Mouse (Mus musculus): ENCODE data around the gene Aff1.

Aff1 gene

GRCm38 (mm10) chr5:103800009-103800408 lies 107.8 kb downstream of the Aff1 start:
- DNase-seq (ENCODE audit: low read depth in 2 of 2, low spot score in 2 of 2): no peak

- DNase-seq (ENCODE audit: low read depth in 2 of 2, low spot score in 2 of 2): no peak
These were observed 111.2 kb downstream of the Aff1 start for GRCm38 (mm10) chr5:103803386-103803785.

GRCm38 (mm10) chr5:103803927-103804590 lies 111.9 kb downstream of the Aff1 start:
- DNase-seq (ENCODE audit: low read depth in 2 of 2, low spot score in 2 of 2): no peak

GRCm38 (mm10) chr5:103806851-103807578 lies 114.8 kb downstream of the Aff1 start:
- no peak for DNase-seq (ENCODE audit: low read depth in 2 of 2, low spot score in 2 of 2)

GRCm38 (mm10) chr5:103807637-103808312 lies 115.6 kb downstream of the Aff1 start:
- DNase-seq (ENCODE audit: low read depth in 2 of 2, low spot score in 2 of 2): no peak

GRCm38 (mm10) chr5:103809674-103810330 lies 117.6 kb downstream of the Aff1 start:
- DNase-seq (ENCODE audit: low read depth in 2 of 2, low spot score in 2 of 2): no peak

- DNase-seq (ENCODE audit: low read depth in 2 of 2, low spot score in 2 of 2): no peak
These were observed 121.1 kb downstream of the Aff1 start for GRCm38 (mm10) chr5:103813291-103813690.

GRCm38 (mm10) chr5:103813997-103814542 lies 121.9 kb downstream of the Aff1 start:
- DNase-seq (ENCODE audit: low read depth in 2 of 2, low spot score in 2 of 2): no peak

GRCm38 (mm10) chr5:103814551-103815248 lies 122.5 kb downstream of the Aff1 start:
- DNase-seq (ENCODE audit: low read depth in 2 of 2, low spot score in 2 of 2): no peak

GRCm38 (mm10) chr5:103815249-103815617 lies 123.1 kb downstream of the Aff1 start:
- no peak for DNase-seq (ENCODE audit: low read depth in 2 of 2, low spot score in 2 of 2)

GRCm38 (mm10) chr5:103816718-103817117 lies 124.5 kb downstream of the Aff1 start:
- DNase-seq (ENCODE audit: low read depth in 2 of 2, low spot score in 2 of 2): no peak

- peak; percentile 61 to 73 for DNase-seq (ENCODE audit: low read depth in 2 of 2, low spot score in 2 of 2)
These were observed 125.6 kb downstream of the Aff1 start for GRCm38 (mm10) chr5:103817754-103818153.

GRCm38 (mm10) chr5:103818602-103819001 lies 126.4 kb downstream of the Aff1 start:
- DNase-seq (ENCODE audit: low read depth in 2 of 2, low spot score in 2 of 2): no peak

GRCm38 (mm10) chr5:103819674-103820073 lies 127.5 kb downstream of the Aff1 start:
- DNase-seq (ENCODE audit: low read depth in 2 of 2, low spot score in 2 of 2): no peak

GRCm38 (mm10) chr5:103821062-103821461 lies 128.9 kb downstream of the Aff1 start:
- DNase-seq (ENCODE audit: low read depth in 2 of 2, low spot score in 2 of 2): no peak

- DNase-seq (ENCODE audit: low read depth in 2 of 2, low spot score in 2 of 2): no peak
These were observed 129.5 kb downstream of the Aff1 start for GRCm38 (mm10) chr5:103821500-103822298.

GRCm38 (mm10) chr5:103822949-103823348 lies 130.8 kb downstream of the Aff1 start:
- DNase-seq (ENCODE audit: low read depth in 2 of 2, low spot score in 2 of 2): no peak

GRCm38 (mm10) chr5:103828304-103828703 lies 136.1 kb downstream of the Aff1 start:
- DNase-seq (ENCODE audit: low read depth in 2 of 2, low spot score in 2 of 2): no peak

GRCm38 (mm10) chr5:103828729-103829128 lies 136.6 kb downstream of the Aff1 start:
- DNase-seq (ENCODE audit: low read depth in 2 of 2, low spot score in 2 of 2): no peak

- DNase-seq (ENCODE audit: low read depth in 2 of 2, low spot score in 2 of 2): no peak
These were observed 137.0 kb downstream of the Aff1 start for GRCm38 (mm10) chr5:103829158-103829557.
